Mouse (Mus musculus) embryonic stem cell, embryonic (primary cell): ENCODE measurements around the gene Btbd35f9.
"Not testable (repeated sequence)": the region's sequence is repeated elsewhere in the genome, so short reads cannot be mapped to it uniquely, and the experiment has no call there.

Experiments
- CTCF ChIA-PET, 4 experiments: fragments of 300-600 bp in 2 of 4; fragments of 350-600 bp in 2 of 4; sonication (Branson Sonifier 250); formaldehyde crosslinking; loops; one replicate each; lab custom pipeline; 2022; ENCODE audit warnings: inconsistent platforms in 2 of 4; lab: Charles Lee
- POLR2A ChIA-PET, 4 experiments: fragments of 300-600 bp in 2 of 4; fragments of 350-600 bp in 2 of 4; sonication (Branson Sonifier 250); formaldehyde crosslinking; loops; one replicate each; lab custom pipeline; 2022; ENCODE audit warnings: antibody characterized with exemption in 4 of 4, inconsistent platforms in 1 of 4; lab: Charles Lee

Btbd35f9 gene

GRCm38 (mm10) chrX:34161399-34161798 lies at the start of gene Btbd35f9:
Gene Btbd35f9 (minus strand): TSS chrX:34161499.
- POLR2A ChIA-PET, CTCF ChIA-PET: not testable (repeated sequence)
